Mouse (Mus musculus): ENCODE data around the gene Lin7c. TPM values are rescaled to one million over a fixed set of nuclear protein-coding genes. Genes with fewer than 3 reads are reported as not detected.
"Not testable (repeated sequence)": the region's sequence is repeated elsewhere in the genome, so short reads cannot be mapped to it uniquely, and the experiment has no call there.

Gene Lin7c
- 112 to 132 TPM (median 132 TPM) in 3 replicates for total RNA-seq (2017)

DNA sequence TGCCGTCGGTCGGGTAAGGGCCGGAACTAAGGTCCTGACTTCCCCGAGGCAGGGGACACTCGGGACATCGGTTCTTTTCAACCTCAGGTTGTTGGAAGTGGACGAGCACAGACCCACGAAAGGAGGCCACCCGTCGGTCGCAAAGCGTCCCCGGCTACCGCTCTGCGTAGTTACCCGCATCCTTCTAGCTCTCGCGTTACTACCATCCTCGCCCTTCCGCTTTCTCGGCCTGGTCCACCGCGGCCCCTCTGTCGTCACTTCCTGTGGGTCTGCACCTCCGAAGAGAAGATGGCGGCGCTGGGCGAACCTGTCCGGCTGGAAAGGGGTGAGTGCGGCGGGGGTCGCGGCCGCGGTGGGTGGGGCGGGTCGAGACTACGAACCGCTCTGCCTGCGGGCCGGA is at the start of gene Lin7c:
Lin7c (plus strand) TSS at position 257 of the 400 bp plus-strand sequence.
- peak; percentile 99 for ATAC-seq (replicated peaks; ENCODE audit: insufficient number of reproducible peaks, low FRiP score, low TSS enrichment, poor library complexity, severe bottlenecking)

GRCm38 (mm10) chr2:109846401-109846800 is 44.3 kb upstream of the Lin7c start:
- no peak for ATAC-seq (replicated peaks; ENCODE audit: insufficient number of reproducible peaks, low FRiP score, low TSS enrichment, poor library complexity, severe bottlenecking)

- no peak for ATAC-seq (replicated peaks; ENCODE audit: insufficient number of reproducible peaks, low FRiP score, low TSS enrichment, poor library complexity, severe bottlenecking)
These were observed 42.3 kb upstream of the Lin7c start for GRCm38 (mm10) chr2:109848305-109848704.

GRCm38 (mm10) chr2:109848715-109849114 is 41.9 kb upstream of the Lin7c start:
- no peak for ATAC-seq (replicated peaks; ENCODE audit: insufficient number of reproducible peaks, low FRiP score, low TSS enrichment, poor library complexity, severe bottlenecking)

DNA sequence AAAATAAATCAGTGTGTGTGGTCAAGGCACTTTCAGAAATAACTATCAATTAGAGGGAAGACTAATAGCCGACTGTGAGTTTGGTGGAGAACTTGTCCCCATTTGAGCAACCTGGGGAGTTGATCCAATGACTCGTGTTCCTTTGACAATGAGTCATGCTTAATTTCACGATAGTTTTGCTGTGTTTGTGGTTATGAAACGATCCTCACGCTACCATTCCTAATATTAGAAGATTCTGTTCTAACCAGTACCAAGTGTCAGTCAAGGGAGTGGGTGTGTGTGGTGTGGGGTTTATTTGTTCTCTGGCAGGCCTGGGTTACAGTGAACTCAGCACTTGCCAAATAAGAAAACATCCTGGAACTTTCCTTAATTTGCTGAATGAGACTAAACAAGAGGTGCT is 35.1 kb upstream of the Lin7c start:
- ATAC-seq (replicated peaks; ENCODE audit: insufficient number of reproducible peaks, low FRiP score, low TSS enrichment, poor library complexity, severe bottlenecking), result no peak

GRCm38 (mm10) chr2:109859671-109860070 is 31.0 kb upstream of the Lin7c start:
- no peak for ATAC-seq (replicated peaks; ENCODE audit: insufficient number of reproducible peaks, low FRiP score, low TSS enrichment, poor library complexity, severe bottlenecking)

- ATAC-seq (replicated peaks; ENCODE audit: insufficient number of reproducible peaks, low FRiP score, low TSS enrichment, poor library complexity, severe bottlenecking), result no peak
These were observed 29.8 kb upstream of the Lin7c start for GRCm38 (mm10) chr2:109860832-109861231.

DNA sequence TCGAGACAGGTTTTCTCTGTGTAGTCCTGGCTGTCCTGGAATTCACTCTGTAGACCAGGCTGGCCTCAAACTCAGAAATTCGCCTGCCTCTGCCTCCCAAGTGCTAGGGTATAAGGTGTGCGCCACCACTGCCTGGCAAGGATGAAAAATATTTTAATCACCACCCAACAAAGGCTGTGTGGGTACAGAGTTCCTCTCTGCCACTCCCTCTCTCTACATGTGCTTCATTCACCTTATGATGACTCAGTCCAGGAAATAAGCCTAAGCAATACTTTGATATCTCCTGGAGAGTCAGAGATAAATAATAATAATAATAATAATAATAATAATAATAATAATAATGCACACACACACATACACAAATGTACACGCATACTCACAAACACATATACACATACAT is 11.2 kb upstream of the Lin7c start:
- not testable (repeated sequence) for ATAC-seq (replicated peaks; ENCODE audit: insufficient number of reproducible peaks, low FRiP score, low TSS enrichment, poor library complexity, severe bottlenecking)

DNA sequence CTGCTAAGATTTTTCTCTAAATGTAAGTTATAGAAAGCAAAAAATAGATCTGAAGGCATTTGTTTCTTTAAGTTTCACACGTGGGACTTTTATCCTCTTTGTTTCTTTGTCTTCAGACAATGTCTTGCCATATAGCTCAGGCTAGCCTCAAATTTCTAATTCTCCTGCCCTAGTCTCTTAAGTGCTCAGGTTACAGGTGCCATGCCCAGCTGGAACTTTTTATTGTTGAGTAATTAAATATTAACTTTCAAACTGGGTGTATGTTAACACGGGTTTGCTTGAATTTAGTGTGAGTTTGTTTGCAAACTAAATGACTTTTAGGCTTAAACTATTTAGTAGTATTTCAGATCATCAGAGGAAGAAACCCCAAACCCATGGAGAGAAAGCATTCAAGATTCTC is 9.5 kb upstream of the Lin7c start:
- ATAC-seq (replicated peaks; ENCODE audit: insufficient number of reproducible peaks, low FRiP score, low TSS enrichment, poor library complexity, severe bottlenecking), result no peak

GRCm38 (mm10) chr2:109881625-109882024 is 9.0 kb upstream of the Lin7c start:
- no peak for ATAC-seq (replicated peaks; ENCODE audit: insufficient number of reproducible peaks, low FRiP score, low TSS enrichment, poor library complexity, severe bottlenecking)

GRCm38 (mm10) chr2:109884106-109884505 is 6.5 kb upstream of the Lin7c start:
- ATAC-seq (replicated peaks; ENCODE audit: insufficient number of reproducible peaks, low FRiP score, low TSS enrichment, poor library complexity, severe bottlenecking), result no peak

DNA sequence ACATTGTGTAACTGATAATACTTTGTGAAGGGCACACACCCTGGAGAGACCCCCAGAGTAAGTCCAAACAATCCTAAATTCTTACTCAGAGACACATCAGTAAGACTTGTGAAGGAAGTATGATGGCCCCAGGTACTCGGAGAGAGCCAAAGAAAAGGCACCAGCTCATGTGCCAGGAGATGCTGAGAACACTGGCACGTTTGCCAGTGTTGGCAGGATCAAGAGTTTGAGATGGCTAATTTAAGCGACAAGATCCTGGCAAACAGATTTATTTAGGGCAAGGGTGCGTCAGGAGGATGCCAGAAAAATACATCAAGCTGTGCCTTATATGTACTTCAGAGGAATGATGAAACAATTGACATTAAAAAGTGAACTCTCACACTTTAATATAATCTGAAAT is 6.1 kb upstream of the Lin7c start:
- no peak for ATAC-seq (replicated peaks; ENCODE audit: insufficient number of reproducible peaks, low FRiP score, low TSS enrichment, poor library complexity, severe bottlenecking)

GRCm38 (mm10) chr2:109890068-109890467 is 585 bp upstream of the Lin7c start:
- no peak for ATAC-seq (replicated peaks; ENCODE audit: insufficient number of reproducible peaks, low FRiP score, low TSS enrichment, poor library complexity, severe bottlenecking)

DNA sequence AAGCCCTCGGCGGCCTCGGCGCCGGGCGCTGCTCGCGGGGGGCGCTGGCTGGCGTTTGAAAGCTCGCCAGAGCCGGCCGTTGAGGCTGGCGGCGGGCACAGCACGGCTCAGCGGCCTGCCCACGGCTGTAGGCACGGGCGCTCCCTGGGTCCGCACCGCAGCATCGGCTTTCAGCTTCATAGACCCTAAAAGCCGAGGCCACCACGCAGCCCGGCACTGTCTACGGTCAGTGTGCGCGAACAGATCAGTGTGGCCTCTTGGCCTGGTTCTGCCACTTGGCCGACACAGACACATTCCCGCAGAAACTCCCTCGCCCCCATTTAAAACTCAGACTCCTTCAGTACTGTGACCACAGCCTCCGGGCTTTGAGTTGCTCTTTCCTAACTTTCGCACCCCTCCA is 378 bp downstream of the Lin7c start:
- ATAC-seq (replicated peaks; ENCODE audit: insufficient number of reproducible peaks, low FRiP score, low TSS enrichment, poor library complexity, severe bottlenecking), result peak; percentile 31; the same call in 1 of the 2 replicates

DNA sequence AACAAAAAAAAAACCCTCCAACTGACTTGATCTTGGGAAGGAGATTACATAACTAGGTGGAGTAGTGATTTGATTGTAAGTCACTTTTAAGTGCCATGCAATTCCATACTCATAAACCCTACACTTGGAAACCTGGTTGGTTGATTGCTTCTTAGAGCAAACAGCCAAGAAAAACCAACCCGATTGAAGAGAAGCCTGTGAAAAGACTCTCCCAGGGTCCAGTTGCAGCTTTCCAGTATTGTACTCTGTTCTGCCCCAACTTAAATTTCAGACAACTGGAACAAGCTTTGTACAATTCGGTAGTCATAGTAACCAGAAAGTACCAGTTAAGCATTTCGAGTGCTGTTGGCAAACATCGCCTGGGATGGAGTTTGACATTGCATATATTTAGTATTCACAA is 818 bp downstream of the Lin7c start:
- ATAC-seq (replicated peaks; ENCODE audit: insufficient number of reproducible peaks, low FRiP score, low TSS enrichment, poor library complexity, severe bottlenecking), result no peak

- ATAC-seq (replicated peaks; ENCODE audit: insufficient number of reproducible peaks, low FRiP score, low TSS enrichment, poor library complexity, severe bottlenecking), result no peak
These were observed 5.7 kb downstream of the Lin7c start for GRCm38 (mm10) chr2:109896311-109896710.

DNA sequence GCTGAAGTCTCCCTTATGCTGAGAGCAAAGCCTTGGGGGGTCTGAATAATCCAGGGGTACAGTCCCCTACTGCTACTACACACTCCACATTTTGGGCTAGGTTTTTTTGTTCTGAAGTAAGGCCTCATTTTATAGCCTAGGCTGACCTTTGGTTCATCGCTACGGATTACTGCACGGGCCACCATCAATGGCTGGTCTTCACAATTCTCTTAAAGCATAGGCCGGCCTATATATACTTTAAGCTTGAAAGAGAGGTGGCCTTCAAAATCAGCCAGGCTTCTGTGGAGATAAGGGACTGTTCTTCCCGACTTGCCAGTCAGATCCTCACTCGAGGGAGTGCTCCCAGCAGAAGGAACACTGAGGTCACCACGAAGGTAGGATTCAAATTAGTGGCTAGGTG is 12.2 kb downstream of the Lin7c start:
- ATAC-seq (replicated peaks; ENCODE audit: insufficient number of reproducible peaks, low FRiP score, low TSS enrichment, poor library complexity, severe bottlenecking), result no peak

DNA sequence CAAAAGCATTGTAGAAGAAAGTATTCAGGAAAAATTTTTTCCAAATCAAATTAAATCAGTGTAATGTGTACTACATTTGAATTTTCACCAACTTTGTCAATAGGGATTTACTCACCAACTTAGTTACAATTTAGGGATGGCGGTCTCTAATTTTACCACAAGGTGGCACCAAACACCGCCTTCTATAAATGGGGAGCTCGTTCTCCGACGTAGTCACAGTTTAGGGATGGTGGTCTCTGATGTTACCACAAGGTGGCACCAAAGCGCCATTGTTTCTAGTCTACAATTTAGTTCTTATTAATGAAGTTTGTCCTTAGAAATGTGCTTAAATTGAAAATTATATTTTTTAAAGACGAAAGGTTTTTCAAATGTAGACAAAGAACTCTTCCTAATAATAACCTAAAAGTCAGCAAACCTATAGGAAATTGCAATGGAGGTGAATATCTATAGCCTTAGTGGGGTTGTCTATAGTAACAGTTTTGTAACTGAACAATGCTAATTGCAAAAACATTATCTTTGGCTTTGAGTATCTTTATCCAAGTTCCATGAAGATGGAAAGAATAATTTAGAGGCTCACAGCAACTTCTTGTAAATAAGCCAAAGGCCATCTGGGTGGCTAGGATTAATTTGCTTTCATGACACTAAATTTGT is 13.6 kb downstream of the Lin7c start:
- peak; percentile 96 for ATAC-seq (replicated peaks; ENCODE audit: insufficient number of reproducible peaks, low FRiP score, low TSS enrichment, poor library complexity, severe bottlenecking)

DNA sequence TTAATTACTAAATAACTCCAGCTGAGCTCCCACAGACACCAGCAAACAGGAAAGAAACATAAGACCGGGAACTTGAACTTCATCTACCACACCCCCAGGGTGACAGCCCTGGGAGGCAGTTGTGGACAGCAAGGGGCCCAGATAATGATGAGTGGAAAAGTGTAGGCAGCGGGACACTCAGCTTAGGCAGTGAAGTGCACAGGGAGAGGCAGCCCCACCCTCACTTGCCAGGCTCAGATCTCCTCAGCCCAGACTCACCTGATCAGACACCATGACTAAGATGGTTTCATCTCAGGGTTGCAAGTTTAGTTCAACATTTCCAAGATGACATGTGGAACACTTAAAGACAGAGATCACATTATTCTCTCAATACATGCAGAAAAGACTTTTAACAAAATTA is 18.5 kb downstream of the Lin7c start:
- no peak for ATAC-seq (replicated peaks; ENCODE audit: insufficient number of reproducible peaks, low FRiP score, low TSS enrichment, poor library complexity, severe bottlenecking)

- no peak for ATAC-seq (replicated peaks; ENCODE audit: insufficient number of reproducible peaks, low FRiP score, low TSS enrichment, poor library complexity, severe bottlenecking)
These were observed 21.6 kb downstream of the Lin7c start for GRCm38 (mm10) chr2:109912216-109912615.

DNA sequence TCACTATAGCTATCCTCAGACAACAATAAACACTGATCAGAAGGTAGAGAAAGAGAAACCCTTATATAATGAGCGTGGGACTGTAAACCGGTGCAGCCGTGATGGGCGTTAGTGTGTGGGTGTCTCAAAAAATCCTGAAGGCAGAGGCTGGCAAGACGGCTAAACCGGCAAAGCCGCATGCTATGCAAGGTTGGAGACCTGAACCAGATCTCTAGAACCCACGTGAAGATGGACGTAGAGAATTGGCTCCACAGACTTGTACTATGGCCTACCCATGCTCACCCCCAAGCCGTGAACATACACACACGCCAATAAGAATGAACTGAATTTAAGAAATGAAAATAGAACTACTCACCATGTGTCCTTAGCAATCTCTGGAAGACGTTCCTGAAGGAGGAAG is 22.1 kb downstream of the Lin7c start:
- no peak for ATAC-seq (replicated peaks; ENCODE audit: insufficient number of reproducible peaks, low FRiP score, low TSS enrichment, poor library complexity, severe bottlenecking)
